Mouse (Mus musculus) MN1 (cell line): Measurements from ENCODE around the gene Vmn2r124.
A peak's percentile ranks its signal among the peaks of the same experiment; 100 is the strongest.
"Not testable (repeated sequence)": the region's sequence is repeated elsewhere in the genome, so short reads cannot be mapped to it uniquely, and the experiment has no call there.

Experiments used
- DNase-seq: peaks from one replicate; pipeline ENCODE4 v3.0.0-alpha.2; 2016; ENCODE audit warnings: low spot score

The Vmn2r124 gene

DNA sequence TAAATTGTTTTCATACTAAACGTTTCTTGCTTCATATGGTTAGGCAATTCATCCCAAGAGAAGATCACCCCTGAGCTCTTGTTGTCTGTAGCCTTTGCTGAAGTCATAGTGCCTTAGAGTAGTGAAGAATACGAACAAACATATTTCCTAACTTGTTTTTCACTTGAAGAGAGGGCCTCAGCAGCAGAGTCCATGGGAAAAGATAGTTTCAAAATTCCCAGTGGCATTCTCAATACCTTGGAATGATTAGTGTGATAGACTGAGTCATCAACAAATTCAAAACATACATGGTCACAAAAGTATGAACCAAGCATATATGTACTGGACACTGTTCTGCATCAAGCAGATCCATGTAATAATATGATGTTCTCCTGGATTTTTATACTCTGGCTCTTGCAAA, at the start of gene Vmn2r124:
Vmn2r124 (plus strand) TSS at position 301 of the 400 bp plus-strand sequence.
- no peak for DNase-seq

DNA sequence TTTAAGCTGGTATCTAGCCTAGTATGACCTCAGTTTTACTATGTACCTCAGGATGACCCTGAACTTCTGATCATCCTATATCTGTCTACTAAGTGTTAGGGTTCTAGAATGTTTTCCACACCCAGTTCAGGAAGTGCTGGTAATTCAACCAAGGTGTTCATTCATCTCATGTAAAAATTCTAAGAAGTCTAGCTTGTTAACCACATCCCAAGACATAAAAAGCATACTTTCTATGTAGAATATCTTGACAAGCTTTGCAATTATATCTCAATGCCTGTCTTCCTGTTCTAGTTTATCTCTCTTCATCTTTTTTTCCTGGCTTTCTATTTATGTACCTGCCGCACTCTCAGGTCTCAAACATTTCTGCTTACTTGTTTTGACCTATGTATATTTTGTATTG, 44.5 kb upstream of the Vmn2r124 start:
- no peak for DNase-seq

DNA sequence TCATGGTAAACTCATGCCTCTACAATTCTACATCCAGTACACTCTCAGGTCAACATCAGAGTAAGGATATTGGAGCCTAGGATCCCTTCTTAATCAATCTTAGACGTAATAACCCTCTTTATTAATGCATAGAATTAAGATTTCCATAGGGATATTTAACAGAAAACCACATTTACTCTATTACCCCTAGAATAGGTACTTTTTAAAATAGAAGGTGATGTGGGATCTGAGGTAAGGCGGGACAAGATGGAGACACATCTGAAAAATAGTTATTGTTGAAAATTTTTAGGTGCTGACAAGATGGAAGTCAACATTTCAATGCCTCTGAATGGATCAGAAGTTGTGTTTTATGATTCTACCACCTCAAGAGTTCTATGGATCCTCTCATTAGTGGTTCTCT, 27.8 kb upstream of the Vmn2r124 start, which contains the start of gene Fpr-rs4:
Fpr-rs4 (plus strand) TSS at position 301 of the 400 bp plus-strand sequence.
- no peak for DNase-seq

DNA sequence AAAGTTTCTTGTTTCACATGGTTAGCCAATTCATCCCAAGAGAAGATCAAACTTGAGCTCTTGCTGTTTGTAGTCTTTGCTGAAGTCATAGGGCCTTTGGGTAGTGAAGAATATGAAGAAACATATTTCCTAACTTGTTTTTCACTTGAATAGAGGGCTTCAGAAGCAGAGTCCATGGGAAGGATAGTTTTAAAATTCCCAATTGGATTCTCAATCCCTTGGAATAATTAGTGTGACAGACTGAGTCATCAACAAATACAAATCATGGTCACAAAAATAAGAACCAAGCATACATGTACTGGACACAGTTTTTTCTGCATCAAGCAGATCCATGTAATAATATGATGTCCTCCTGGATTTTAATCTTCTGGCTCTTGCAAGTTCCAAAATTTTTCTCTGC, 35.5 kb downstream of the Vmn2r124 start, which contains the start of gene Vmn2r91:
Vmn2r91 (plus strand) TSS at position 301 of the 400 bp plus-strand sequence.
- DNase-seq = not testable (repeated sequence)

DNA sequence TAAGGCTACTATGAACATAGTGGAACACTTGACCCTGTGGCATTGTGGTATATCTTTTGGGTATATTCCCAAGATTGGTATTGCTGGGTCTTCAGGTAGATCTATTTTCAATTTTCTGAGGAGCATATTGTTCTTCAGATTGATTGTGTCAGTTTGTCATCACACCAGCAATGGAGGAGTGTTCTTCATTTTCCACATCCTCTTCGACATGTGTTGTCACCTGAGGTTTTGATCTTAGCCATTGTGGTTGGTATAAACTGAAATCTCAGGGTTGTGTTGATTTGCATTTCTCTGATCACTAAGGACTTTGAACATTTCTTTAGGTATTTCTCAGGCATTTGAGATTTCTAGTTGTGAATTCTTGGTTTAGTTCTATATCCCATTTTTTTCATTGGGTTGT, 46.4 kb downstream of the Vmn2r124 start:
- DNase-seq = not testable (repeated sequence)

DNA sequence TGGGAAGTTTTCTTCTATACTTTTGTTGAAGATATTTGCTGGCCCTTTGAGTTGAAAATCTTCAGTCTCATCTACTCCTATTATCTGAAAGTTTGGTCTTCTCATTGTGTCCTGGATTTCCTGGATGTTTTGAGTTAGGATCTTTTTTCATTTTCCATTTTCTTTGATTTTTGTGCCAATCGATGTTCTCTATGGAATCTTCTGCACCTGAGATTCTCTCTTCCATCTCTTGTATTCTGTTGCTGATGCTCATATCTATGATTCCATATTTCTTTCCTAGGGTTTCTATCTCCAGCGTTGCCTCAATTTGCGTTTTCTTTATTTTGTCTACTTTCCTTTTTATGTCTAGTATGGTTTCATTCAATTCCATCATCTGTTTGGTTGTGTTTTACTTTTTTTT, 53.0 kb downstream of the Vmn2r124 start:
- DNase-seq = peak; percentile 7
